Mouse (Mus musculus) lung, adult 2 months (tissue): Measurements from ENCODE around the gene Hikeshi.

ENCODE experiments used
- CTCF ChIP-seq: fragments of 200-500 bp; IDR thresholded peaks from 2 replicates; pipeline ENCODE4 v1.5.1; 2011; ENCODE audit warnings: mild to moderate bottlenecking, low read length, control low read depth; ENCODE audit not compliant: insufficient read depth
- POLR2A ChIP-seq: fragments of 200-500 bp; IDR thresholded peaks from 2 replicates; pipeline ENCODE4 v1.6.1; 2011; ENCODE audit warnings: low read depth, mild to moderate bottlenecking, control low read depth, low read length, borderline replicate concordance; ENCODE audit errors: extremely low read depth

DNA sequence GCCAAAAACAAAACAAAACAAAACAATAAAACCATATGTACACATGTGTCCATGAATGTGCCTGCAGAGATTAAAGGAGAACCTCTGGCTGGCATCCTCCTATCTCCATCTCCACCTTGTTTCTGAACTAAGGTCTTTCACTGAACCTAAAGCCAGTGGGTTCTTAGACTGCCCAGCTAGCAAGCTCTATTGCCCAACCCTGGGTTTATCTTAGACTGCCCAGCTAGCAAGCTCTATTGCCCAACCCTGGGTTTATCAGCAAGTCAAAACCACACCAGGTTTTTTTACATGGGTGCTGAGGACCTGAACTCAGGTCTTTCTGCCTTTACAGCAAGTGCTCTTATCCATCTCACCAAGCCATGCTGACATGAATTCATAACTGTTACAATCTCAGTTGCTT lies 22.1 kb upstream of the Hikeshi start:
- no peak for TF ChIP-seq CTCF
- no peak for TF ChIP-seq POLR2A
